Comparison of ENCODE assay signal across 10 mouse cellular contexts in genomic region chr2:32471681-32472061, GRCm38 (mm10). TPM values are rescaled to one million over a fixed set of nuclear protein-coding genes. Genes with fewer than 3 reads are reported as not detected.
DNase-seq lines count a peak whose midpoint lies in the region; ATAC-seq and TF ChIP-seq lines count a peak whose summit lies in the region.
"Had no signal": no experiment of that assay in that cellular context is flagged by ENCODE, and none has a peak within 500 bp of the region (broad histone marks: within the 10 kb centered on the region; RNA-seq: fewer than 3 reads in every experiment).

No protein-coding gene starts in this region.

- no peaks in the 10 kb centered on the region for H3K36me3 ChIP-seq in forebrain, postnatal 0 days (ENCODE audit: insufficient read depth)
- no peaks in the 10 kb centered on the region for H3K36me3 ChIP-seq in forebrain, embryonic 12.5 days (replicated peaks)
- H3K36me3 ChIP-seq in lung, postnatal 0 days (ENCODE audit: insufficient read depth, low read length), result no peaks in the 10 kb centered on the region
- H3K36me3 ChIP-seq: heart, embryonic 12.5 days had no signal

- H3K4me2 ChIP-seq in forebrain, postnatal 0 days (ENCODE audit: low read depth), result no peak overlapping the region
- no peak overlapping the region for H3K4me2 ChIP-seq in forebrain, embryonic 12.5 days
- no peak overlapping the region for H3K4me2 ChIP-seq in lung, postnatal 0 days (replicated peaks; ENCODE audit: low read depth, low read length)
- H3K4me2 ChIP-seq: heart, embryonic 12.5 days had no signal

- no peak for DNase-seq in forebrain, postnatal 0 days
- peak; percentile 74 for DNase-seq in urinary bladder, postnatal 14 days (ENCODE audit: low spot score)
- no peak for DNase-seq in urinary bladder, postnatal 10 days (ENCODE audit: low spot score)
- peak; percentile 57 for DNase-seq in lung, postnatal 0 days (ENCODE audit: low spot score)
- DNase-seq in T-cell, adult 2 months (ENCODE audit: low spot score), result no peak

- no peak overlapping the region for H3K27ac ChIP-seq in forebrain, postnatal 0 days (ENCODE audit: low read depth, low read length)
- H3K27ac ChIP-seq in forebrain, embryonic 12.5 days, result no peak overlapping the region
- H3K27ac ChIP-seq in lung, postnatal 0 days (ENCODE audit: low read length), result no peak overlapping the region

- H3K9ac ChIP-seq in forebrain, postnatal 0 days, result no peak overlapping the region
- H3K9ac ChIP-seq in forebrain, embryonic 12.5 days, result no peak overlapping the region
- H3K9ac ChIP-seq in lung, postnatal 0 days (replicated peaks; ENCODE audit: low read depth), result no peak overlapping the region
- H3K9ac ChIP-seq: heart, embryonic 12.5 days had no signal

- H3K27me3 ChIP-seq in forebrain, postnatal 0 days (ENCODE audit: insufficient read depth, low read length), result no peaks in the 10 kb centered on the region
- no peaks in the 10 kb centered on the region for H3K27me3 ChIP-seq in forebrain, embryonic 12.5 days
- no peaks in the 10 kb centered on the region for H3K27me3 ChIP-seq in lung, postnatal 0 days (replicated peaks; ENCODE audit: insufficient read depth, low read length)
- H3K27me3 ChIP-seq: heart, embryonic 12.5 days had no signal

- H3K9me3 ChIP-seq in forebrain, postnatal 0 days (ENCODE audit: low read length), result no peaks in the 10 kb centered on the region
- no peaks in the 10 kb centered on the region for H3K9me3 ChIP-seq in forebrain, embryonic 12.5 days
- no peaks in the 10 kb centered on the region for H3K9me3 ChIP-seq in lung, postnatal 0 days (ENCODE audit: low read length)

- H3K4me1 ChIP-seq in forebrain, postnatal 0 days (ENCODE audit: insufficient read depth), result no peaks in the 10 kb centered on the region
- H3K4me1 ChIP-seq in forebrain, embryonic 12.5 days, result no peaks in the 10 kb centered on the region
- no peaks in the 10 kb centered on the region for H3K4me1 ChIP-seq in lung, postnatal 0 days (ENCODE audit: insufficient read depth, low read depth, low read length)
- H3K4me1 ChIP-seq: heart, embryonic 12.5 days had no signal

- 83% methylated on average over 6 of the region's 6 CpGs for WGBS in forebrain, postnatal 0 days
- 81% methylated on average over 6 of the region's 6 CpGs for WGBS in forebrain, embryonic 12.5 days
- 67% methylated on average over 6 of the region's 6 CpGs for WGBS in lung, postnatal 0 days

- no peak overlapping the region for H3K4me3 ChIP-seq in forebrain, postnatal 0 days (ENCODE audit: low read depth, low read length)
- H3K4me3 ChIP-seq in forebrain, embryonic 12.5 days (replicated peaks), result no peak overlapping the region
- H3K4me3 ChIP-seq in lung, postnatal 0 days (ENCODE audit: low read depth, low read length), result no peak overlapping the region
- H3K4me3 ChIP-seq: heart, embryonic 12.5 days; megakaryocyte, embryonic 14.5 days had no signal

- TF ChIP-seq CTCF in forebrain, postnatal 0 days (IDR thresholded peaks at IDR 0.05; ENCODE audit: low read depth), result 0 out of 2 replicates have a peak, but pooled peaks have one; percentile 19
- peak; percentile 54 for TF ChIP-seq CTCF in lung, postnatal 0 days (IDR thresholded peaks at IDR 0.05)

- no peak for TF ChIP-seq EP300 in lung, postnatal 0 days (IDR thresholded peaks at IDR 0.05)

- ATAC-seq in forebrain, postnatal 0 days, result no peak
- ATAC-seq in forebrain, embryonic 12.5 days (ENCODE audit: low FRiP score), result no peak
- peak; percentile 80 for ATAC-seq in lung, postnatal 0 days
- ATAC-seq in megakaryocyte, adult 5-6 weeks (ENCODE audit: poor library complexity, severe bottlenecking), result no peak; the same call in 1 of the 2 replicates
- ATAC-seq in activated CD4-positive, CD25-positive, alpha-beta regulatory T cell, adult 4 months, result no peak

RNA-seq across cellular contexts. Expression of gene Slc25a25, which starts 20.4 kb away (rescaled TPM):
- 55.4 and 62.5 TPM in 2 replicates for total RNA-seq in forebrain, postnatal 0 days (2014; rRNA removed)
- 38.3 and 40.9 TPM in 2 replicates for polyA plus RNA-seq in forebrain, postnatal 0 days (2015; fragmentation: Nextera tagmentation; extraction: Ambion mirVana)
- polyA plus RNA-seq in forebrain, embryonic 12.5 days (2016; fragmentation: Nextera tagmentation; extraction: Ambion mirVana), result 38.8 and 39.9 TPM in 2 replicates
- 16.7 and 21.5 TPM in 2 replicates for polyA plus RNA-seq in lung, postnatal 0 days (2015; fragmentation: Nextera tagmentation; extraction: Ambion mirVana)
- total RNA-seq in megakaryocyte, adult 5-6 weeks (2015), result 4.6 and 6.9 TPM in 2 replicates
- 8.4 and 10.7 TPM in 2 replicates for total RNA-seq in megakaryocyte, adult 5-6 weeks (2017)
- polyA plus RNA-seq in activated CD4-positive, CD25-positive, alpha-beta regulatory T cell, adult 4 months (2017; shearing (Covaris generic)), result 1 to 10 TPM; 3.3 to 4.0 TPM

RNA-seq across cellular contexts. Expression of gene Naif1, which starts 21.4 kb away (rescaled TPM):
- 3.8 and 4.5 TPM in 2 replicates for total RNA-seq in forebrain, postnatal 0 days (2014; rRNA removed)
- polyA plus RNA-seq in forebrain, postnatal 0 days (2015; fragmentation: Nextera tagmentation; extraction: Ambion mirVana), result 2.4 and 3.9 TPM in 2 replicates
- polyA plus RNA-seq in forebrain, embryonic 12.5 days (2016; fragmentation: Nextera tagmentation; extraction: Ambion mirVana), result 6.1 and 6.2 TPM in 2 replicates
- 4.1 and 4.6 TPM in 2 replicates for polyA plus RNA-seq in lung, postnatal 0 days (2015; fragmentation: Nextera tagmentation; extraction: Ambion mirVana)
- 2.9 and 3.5 TPM in 2 replicates for total RNA-seq in megakaryocyte, adult 5-6 weeks (2015)
- total RNA-seq in megakaryocyte, adult 5-6 weeks (2017), result 3.2 and 3.9 TPM in 2 replicates
- polyA plus RNA-seq in activated CD4-positive, CD25-positive, alpha-beta regulatory T cell, adult 4 months (2017; shearing (Covaris generic)), result 1 to 10 TPM; 5.2 TPM

Comparison
In these comparisons a context has a peak if more than half of its experiments do, and no peak if none do; other contexts are left out.
1. DNase-seq: peak in urinary bladder, postnatal 14 days (single experiment) and lung, postnatal 0 days (single experiment); none in forebrain, postnatal 0 days (single experiment), urinary bladder, postnatal 10 days (single experiment) and T-cell, adult 2 months (single experiment).